Mouse (Mus musculus) heart, embryonic 16.5 days (tissue): ENCODE results near the gene Anapc11. TPM values are rescaled to one million over a fixed set of nuclear protein-coding genes. Genes with fewer than 3 reads are reported as not detected.

Source experiments
- ATAC-seq: fragments of 200-750 bp; cut with Nextera tagmentation; replicated peaks from 2 replicates; pipeline ENCODE4 v1.8.0; 2017; ENCODE audit warnings: moderate number of reproducible peaks; ENCODE audit not compliant: insufficient read depth, low FRiP score; ENCODE audit errors: extremely low read depth
- H3K27ac ChIP-seq: fragments of 300-500 bp; sonication (generic); 2 replicates; pipeline ENCODE4 v1.5.1; 2014; ENCODE audit warnings: mild to moderate bottlenecking, low read length, control low read depth, moderate library complexity
- H3K27me3 ChIP-seq: fragments of 300-500 bp; sonication (generic); 2 replicates; pipeline ENCODE4 v1.6.1; 2014; ENCODE audit warnings: low read length, mixed read lengths; ENCODE audit not compliant: control insufficient read depth, insufficient read depth
- H3K36me3 ChIP-seq: fragments of 300-500 bp; sonication (generic); 2 replicates; pipeline ENCODE4 v1.6.1; 2014; ENCODE audit not compliant: control insufficient read depth, insufficient read depth
- H3K4me1 ChIP-seq: fragments of 300-500 bp; sonication (generic); 2 replicates; pipeline ENCODE4 v1.6.1; 2014; ENCODE audit warnings: low read length, mixed read lengths; ENCODE audit not compliant: control insufficient read depth, insufficient read depth
- H3K4me2 ChIP-seq: fragments of 300-500 bp; sonication (generic); 2 replicates; pipeline ENCODE4 v1.6.1; 2014; ENCODE audit warnings: low read depth, mild to moderate bottlenecking, control low read depth, low read length
- H3K4me3 ChIP-seq: fragments of 300-500 bp; sonication (generic); 2 replicates; pipeline ENCODE4 v1.5.1; 2014; ENCODE audit warnings: mild to moderate bottlenecking, control low read depth, low read length
- H3K9ac ChIP-seq: fragments of 300-500 bp; sonication (generic); 2 replicates; pipeline ENCODE4 v1.6.1; 2014; ENCODE audit warnings: low read length, control low read depth
- H3K9me3 ChIP-seq: fragments of 300-500 bp; sonication (generic); replicated peaks from 2 replicates; pipeline ENCODE4 v1.6.1; 2016; ENCODE audit warnings: low read length; ENCODE audit not compliant: control insufficient read depth
- WGBS: fragments of 180-500 bp; shearing (Covaris S2); extraction: QIAGEN DNeasy Blood & Tissue Kit; methylation state at CpG from one replicate; pipeline ENCODE4 v1.1.7; 2014; 5-methylcytosine and 5-hydroxymethylcytosine counted together
- polyA plus RNA-seq: library from polyadenylated mRNA; unstranded; fragments of >200 nt; fragmentation: Nextera tagmentation; extraction: Ambion mirVana; gene quantifications from 2 replicates; pipeline ENCODE4 v1.2.1, GENCODE M21; 2015

Anapc11 gene
- polyA plus RNA-seq, 1 experiment from 2014 or later: 179 TPM

GRCm38 (mm10) chr11:120618619-120619535 is 20.7 kb downstream of the Anapc11 start:
- H3K4me3 ChIP-seq: no peak overlapping the region

GRCm38 (mm10) chr11:120620195-120620594 is 22.0 kb downstream of the Anapc11 start:
- Histone ChIP-seq H3K9me3 (no peaks in the 10 kb centered on the region), H3K9ac (no peak overlapping the region), H3K36me3 (peaks cover 20% of the 10 kb centered on the region), H3K4me2 (no peak overlapping the region), H3K27me3 (no peaks in the 10 kb centered on the region), H3K27ac (no peak overlapping the region), H3K4me1 (peaks cover 14% of the 10 kb centered on the region), H3K4me3 (no peak overlapping the region)
- ATAC-seq: no peak
- 90% methylated on average over 14 of the region's 14 CpGs for WGBS

More at GRCm38 (mm10) chr11:120618619-120619535, 20.7 kb downstream of the Anapc11 start:
- WGBS: 91% methylated on average over 25 of the region's 25 CpGs
- Histone ChIP-seq H3K9ac (no peak overlapping the region), H3K27me3 (no peaks in the 10 kb centered on the region), H3K27ac (no peak overlapping the region), H3K4me2 (no peak overlapping the region), H3K36me3 (peaks cover 23% of the 10 kb centered on the region), H3K4me1 (peaks cover 8% of the 10 kb centered on the region), H3K9me3 (no peaks in the 10 kb centered on the region)
- ATAC-seq: no peak

- H3K4me3 ChIP-seq: no peak overlapping the region
- H3K4me2 ChIP-seq: no peak overlapping the region
- H3K9me3 ChIP-seq: no peaks in the 10 kb centered on the region
- H3K36me3 ChIP-seq: peaks cover 19% of the 10 kb centered on the region
- H3K9ac ChIP-seq: no peak overlapping the region
- no peak for ATAC-seq
- peaks cover 13% of the 10 kb centered on the region for H3K4me1 ChIP-seq
- H3K27me3 ChIP-seq: no peaks in the 10 kb centered on the region
- WGBS: 88% methylated on average over 6 of the region's 6 CpGs
- no peak overlapping the region for H3K27ac ChIP-seq
Measured at GRCm38 (mm10) chr11:120622805-120623204, 24.6 kb downstream of the Anapc11 start.

GRCm38 (mm10) chr11:120623961-120624679 is 25.9 kb downstream of the Anapc11 start:
- Histone ChIP-seq H3K4me3 (peak overlapping the region; percentile 99), H3K27me3 (no peaks in the 10 kb centered on the region), H3K27ac (peak overlapping the region; percentile 76), H3K9ac (peak overlapping the region; percentile 83), H3K9me3 (no peaks in the 10 kb centered on the region), H3K36me3 (peaks cover 20% of the 10 kb centered on the region), H3K4me2 (peak overlapping the region; percentile 100), H3K4me1 (peaks cover 13% of the 10 kb centered on the region)
- 13% methylated on average over 30 of the region's 30 CpGs for WGBS
- peak; percentile 76 for ATAC-seq

GRCm38 (mm10) chr11:120624680-120625111 is 26.5 kb downstream of the Anapc11 start:
- no peaks in the 10 kb centered on the region for H3K9me3 ChIP-seq
- WGBS: under 1% methylated on average over 51 of the region's 53 CpGs

GRCm38 (mm10) chr11:120625152-120625775 is 27.0 kb downstream of the Anapc11 start, which contains the start of gene Sirt7:
TSS of gene Sirt7 (minus strand) at chr11:120625240.
- no peaks in the 10 kb centered on the region for H3K27me3 ChIP-seq
- peaks cover 23% of the 10 kb centered on the region for H3K4me1 ChIP-seq
- no peaks in the 10 kb centered on the region for H3K9me3 ChIP-seq
- H3K4me3 ChIP-seq: peak within 1 kb of the TSS; percentile 99
- peak; percentile 5; the same call in 1 of the 2 replicates for ATAC-seq
- H3K9ac ChIP-seq: peak within 1 kb of the TSS; percentile 83
- peak within 1 kb of the TSS; percentile 82 for H3K27ac ChIP-seq
- WGBS: 13% methylated on average over 5 of the region's 5 CpGs
- peak within 1 kb of the TSS; percentile 100 for H3K4me2 ChIP-seq
- peaks cover 17% of the 10 kb centered on the region for H3K36me3 ChIP-seq

More at GRCm38 (mm10) chr11:120624680-120625111, 26.5 kb downstream of the Anapc11 start:
- peaks cover 22% of the 10 kb centered on the region for H3K36me3 ChIP-seq
- peak; percentile 82 for ATAC-seq
- H3K4me3 ChIP-seq: peak overlapping the region; percentile 99
- H3K27ac ChIP-seq: peak overlapping the region; percentile 82
- H3K4me1 ChIP-seq: peaks cover 18% of the 10 kb centered on the region
- H3K27me3 ChIP-seq: no peaks in the 10 kb centered on the region
- peak overlapping the region; percentile 100 for H3K4me2 ChIP-seq
- H3K9ac ChIP-seq: peak overlapping the region; percentile 83

GRCm38 (mm10) chr11:120626785-120627467 is 28.7 kb downstream of the Anapc11 start:
- ATAC-seq: no peak
- peak overlapping the region; percentile 26; the same call in 1 of the 2 replicates for H3K9ac ChIP-seq
- peaks cover 39% of the 10 kb centered on the region for H3K4me1 ChIP-seq
- no peak overlapping the region for H3K4me2 ChIP-seq
- H3K9me3 ChIP-seq: no peaks in the 10 kb centered on the region
- 89% methylated on average over 11 of the region's 11 CpGs for WGBS
- H3K27ac ChIP-seq: 0 out of 2 replicates have a peak overlapping the region, but pooled peaks have one; percentile 34
- peaks cover 11% of the 10 kb centered on the region for H3K36me3 ChIP-seq
- H3K27me3 ChIP-seq: no peaks in the 10 kb centered on the region
- H3K4me3 ChIP-seq: no peak overlapping the region
